Mouse (Mus musculus): ENCODE results near the gene Nxn.

DNA sequence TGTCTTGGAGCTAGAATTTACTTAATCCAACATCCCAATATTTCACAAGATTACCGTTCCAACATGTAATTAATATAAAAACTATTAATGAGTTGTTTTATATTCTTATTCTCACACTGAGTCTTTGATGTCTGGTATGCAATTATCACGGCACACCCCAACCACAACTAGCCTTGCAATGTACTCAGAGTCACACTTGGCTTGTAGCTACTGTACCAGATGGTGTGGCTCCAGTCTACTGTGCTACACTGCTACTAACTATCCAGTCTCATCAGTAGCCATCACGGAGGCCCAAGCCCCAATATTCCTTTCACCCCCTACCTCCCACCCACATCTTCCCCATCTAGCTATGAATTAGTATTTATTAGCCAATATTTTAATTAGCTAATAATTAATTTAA lies 22.5 kb downstream of the Nxn start:
- no peak for TF ChIP-seq GATA1 (IDR thresholded peaks at IDR 0.05; ENCODE audit: low read length)
- TF ChIP-seq TAL1 (IDR thresholded peaks at IDR 0.05; ENCODE audit: low read length) = no peak
